Mouse (Mus musculus) CH12.LX (cell line): ENCODE results near the gene Rbms1.

ENCODE experiments used
- CHD1 ChIP-seq: IDR thresholded peaks from 2 replicates; pipeline ENCODE4 v1.6.1; 2012; ENCODE audit warnings: low read depth, low read length, improper control_type of control experiment, inconsistent platforms
- ZNF384 ChIP-seq: IDR thresholded peaks from 2 replicates; pipeline ENCODE4 v1.6.1; 2012; ENCODE audit warnings: low read depth, low read length, improper control_type of control experiment, inconsistent platforms

- no peak; the same call in 1 of the 2 replicates for TF ChIP-seq ZNF384
- TF ChIP-seq CHD1 = no peak
Measured at GRCm38 (mm10) chr2:60908551-60908950, 54.4 kb downstream of the Rbms1 start.
